Mouse (Mus musculus) left cerebral cortex, postnatal 10 days (tissue): ENCODE results near the gene Selenbp1. TPM values are rescaled to one million over a fixed set of nuclear protein-coding genes. Genes with fewer than 3 reads are reported as not detected.
A peak's percentile ranks its signal among the peaks of the same experiment; 100 is the strongest.
"Not testable (repeated sequence)": the region's sequence is repeated elsewhere in the genome, so short reads cannot be mapped to it uniquely, and the experiment has no call there.

Source experiments
- DNase-seq, 2 experiments: peaks; one replicate each; pipeline ENCODE4 v3.0.0; 2021 to 2022; ENCODE audit warnings: low spot score in 2 of 2, mixed read lengths in 1 of 2; ENCODE audit errors: extremely low spot score in 1 of 2
- intact Hi-C: fragments of 180-260 bp; cut with DNase I; formaldehyde crosslinking; loops from one replicate; pipeline ENCODE4 v1.15.1; 2025
- total RNA-seq, 2 experiments: library from RNA; stranded (reverse); gene quantifications; 2 replicates each; pipeline ENCODE4 v1.2.3; 2021

The Selenbp1 gene
- total RNA-seq, 2 experiments from 2014 or later = 3.2 to 3.8 TPM

GRCm38 (mm10) chr3:94930386-94931266, 2.2 kb upstream of the Selenbp1 start:
- intact Hi-C loops, DNase-seq: not testable (repeated sequence)

GRCm38 (mm10) chr3:94931427-94932082, 1.3 kb upstream of the Selenbp1 start:
- intact Hi-C loops, DNase-seq: not testable (repeated sequence)

GRCm38 (mm10) chr3:94932279-94932678, 577 bp upstream of the Selenbp1 start:
- DNase-seq, intact Hi-C loops: not testable (repeated sequence)

GRCm38 (mm10) chr3:94933604-94934003, 748 bp downstream of the Selenbp1 start:
- intact Hi-C loops, DNase-seq: not testable (repeated sequence)

- intact Hi-C loops, DNase-seq: not testable (repeated sequence)
Measured at GRCm38 (mm10) chr3:94934564-94934963, 1.7 kb downstream of the Selenbp1 start.

- intact Hi-C loops = not testable (repeated sequence)
- peak in 1 of 2 experiments; percentile 51 for DNase-seq
Measured at GRCm38 (mm10) chr3:94935332-94935731, 2.5 kb downstream of the Selenbp1 start.

GRCm38 (mm10) chr3:94936147-94936546, 3.3 kb downstream of the Selenbp1 start:
- DNase-seq, intact Hi-C loops: not testable (repeated sequence)

GRCm38 (mm10) chr3:94937194-94937593, 4.3 kb downstream of the Selenbp1 start:
- DNase-seq, intact Hi-C loops: not testable (repeated sequence)

GRCm38 (mm10) chr3:94940033-94940432, 7.2 kb downstream of the Selenbp1 start:
- DNase-seq, intact Hi-C loops: not testable (repeated sequence)

- intact Hi-C loops = not testable (repeated sequence)
Measured at GRCm38 (mm10) chr3:94942211-94942967, 9.5 kb downstream of the Selenbp1 start.

GRCm38 (mm10) chr3:94943706-94944105, 10.8 kb downstream of the Selenbp1 start:
- intact Hi-C loops = not testable (repeated sequence)

More at GRCm38 (mm10) chr3:94942211-94942967, 9.5 kb downstream of the Selenbp1 start:
- not testable (repeated sequence) for DNase-seq

GRCm38 (mm10) chr3:94948066-94948614, 15.3 kb downstream of the Selenbp1 start:
- intact Hi-C loops = no loop called here
- no peak for DNase-seq

More at GRCm38 (mm10) chr3:94943706-94944105, 10.8 kb downstream of the Selenbp1 start:
- DNase-seq = not testable (repeated sequence)

- DNase-seq = no peak
- intact Hi-C loops = loop anchor here (5.0 kb wide), 1 partner anchor 48 kb away; no protein-coding TSS in a partner anchor
Measured at GRCm38 (mm10) chr3:94949645-94950044, 16.8 kb downstream of the Selenbp1 start.

- DNase-seq = peak in 1 of 2 experiments; percentile 36
- intact Hi-C loops = loop anchor here (5.0 kb wide), 1 partner anchor 44 kb away; no protein-coding TSS in a partner anchor
Measured at GRCm38 (mm10) chr3:94952806-94953205, 19.9 kb downstream of the Selenbp1 start.

GRCm38 (mm10) chr3:94953384-94953763, 20.5 kb downstream of the Selenbp1 start:
- intact Hi-C loops = loop anchor here (5.0 kb wide), 1 partner anchor 44 kb away; no protein-coding TSS in a partner anchor
- DNase-seq = no peak

- intact Hi-C loops = loop anchor here (5.0 kb wide), 1 partner anchor 43 kb away; no protein-coding TSS in a partner anchor
- DNase-seq = peak; percentile 92 to 97
Measured at GRCm38 (mm10) chr3:94953764-94954616, 21.1 kb downstream of the Selenbp1 start, which contains the start of gene Rfx5. TSS of gene Rfx5 (plus strand) at chr3:94954075.

- intact Hi-C loops = no loop called here
- no peak for DNase-seq
Measured at GRCm38 (mm10) chr3:94958295-94958694, 25.4 kb downstream of the Selenbp1 start.
